Mouse (Mus musculus) E14TG2a.4 (cell line): ENCODE data around the gene Prdm12.

ENCODE experiments used
- H3K27me3 ChIP-seq: 2 replicates; pipeline ENCODE4 v1.6.1; 2014; ENCODE audit warnings: low read length, control low read depth; ENCODE audit not compliant: insufficient read depth
- H3K36me3 ChIP-seq: 2 replicates; pipeline ENCODE4 v1.6.1; 2014; ENCODE audit warnings: low read length, control low read depth; ENCODE audit not compliant: insufficient read depth
- H3K4me1 ChIP-seq: replicated peaks from 2 replicates; pipeline ENCODE4 v1.6.1; 2014; ENCODE audit warnings: low read depth, low read length, control low read depth
- H3K4me3 ChIP-seq: replicated peaks from 2 replicates; pipeline ENCODE4 v1.5.1; 2014; ENCODE audit warnings: mild to moderate bottlenecking, low read length
- H3K9me3 ChIP-seq: 2 replicates; pipeline ENCODE4 v1.6.1; 2014; ENCODE audit warnings: low read length, control low read depth
- CTCF ChIP-seq: conservative IDR thresholded peaks from 2 replicates; pipeline ENCODE4 v1.5.1; 2014; ENCODE audit warnings: low read length
- NANOG ChIP-seq: IDR thresholded peaks from 2 replicates; pipeline ENCODE4 v1.6.1; 2014; ENCODE audit warnings: borderline replicate concordance, low read length, mixed read lengths
- POU5F1 ChIP-seq: IDR thresholded peaks from 2 replicates; pipeline ENCODE4 v1.6.1; 2014; ENCODE audit warnings: low read length, borderline replicate concordance

Gene Prdm12

DNA sequence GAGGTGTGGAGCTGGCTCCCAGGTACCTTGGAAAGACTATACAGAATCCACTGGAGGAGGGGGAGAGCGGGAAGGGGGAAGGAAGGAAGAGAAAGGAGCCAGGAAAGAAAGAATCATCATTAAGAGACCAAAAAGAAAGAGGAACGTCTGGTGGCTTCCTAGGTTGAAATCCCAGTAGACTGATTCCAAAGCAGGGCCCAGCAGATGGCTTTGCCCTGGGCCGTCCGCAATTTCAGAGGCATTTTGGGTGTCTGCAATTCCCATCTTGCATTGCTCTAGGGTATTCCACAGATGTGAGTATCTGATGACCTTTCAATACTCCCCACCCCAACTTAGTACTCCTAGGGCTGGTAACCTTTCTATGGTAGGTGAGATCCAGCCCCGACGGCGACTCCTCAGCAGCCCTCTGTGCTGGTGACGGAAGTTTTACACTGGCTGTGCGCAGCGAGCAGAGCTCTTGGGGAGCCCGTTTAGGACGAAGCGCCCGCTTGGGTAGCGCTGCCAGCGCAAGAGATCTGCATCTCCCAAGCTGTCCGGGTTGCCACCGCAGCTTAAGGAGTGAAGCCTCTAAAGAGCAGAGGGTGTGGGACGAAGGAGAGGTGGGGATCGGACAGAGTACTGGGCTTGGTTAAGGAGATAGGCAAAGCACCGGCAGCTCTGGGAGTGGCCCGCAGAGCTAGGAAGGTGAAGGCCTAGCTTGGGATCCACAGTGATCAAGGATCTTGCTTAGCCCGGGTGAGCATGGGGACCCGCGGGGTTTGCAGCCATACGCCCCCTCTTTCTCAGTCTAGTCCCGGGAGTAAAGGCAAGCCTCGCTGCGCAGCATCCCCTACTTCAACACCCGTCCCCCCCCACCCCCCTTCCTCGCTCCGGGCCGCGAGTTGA, 1.0 kb upstream of the Prdm12 start:
- Histone ChIP-seq H3K4me3 (peak overlapping the region; percentile 39), H3K4me1 (peaks cover 85% of the 10 kb centered on the region), H3K9me3 (no peaks in the 10 kb centered on the region), H3K36me3 (no peaks in the 10 kb centered on the region), H3K27me3 (peaks cover 100% of the 10 kb centered on the region)
- no peak for TF ChIP-seq CTCF
- no peak for TF ChIP-seq NANOG
- TF ChIP-seq POU5F1 = no peak

- H3K9me3 ChIP-seq = no peaks in the 10 kb centered on the region
- H3K4me3 ChIP-seq = peak overlapping the region; percentile 39
- TF ChIP-seq CTCF (no peak), NANOG (no peak), POU5F1 (no peak)
- no peaks in the 10 kb centered on the region for H3K36me3 ChIP-seq
- peaks cover 79% of the 10 kb centered on the region for H3K4me1 ChIP-seq
- H3K27me3 ChIP-seq = peaks cover 100% of the 10 kb centered on the region
Observed at GRCm38 (mm10) chr2:31639466-31639760, 424 bp upstream of the Prdm12 start.

- H3K4me1 ChIP-seq = peaks cover 66% of the 10 kb centered on the region
- no peaks in the 10 kb centered on the region for H3K9me3 ChIP-seq
- H3K27me3 ChIP-seq = peaks cover 94% of the 10 kb centered on the region
- no peaks in the 10 kb centered on the region for H3K36me3 ChIP-seq
- TF ChIP-seq POU5F1 = no peak
- no peak for TF ChIP-seq CTCF
- no peak for TF ChIP-seq NANOG
- H3K4me3 ChIP-seq = peak overlapping the region; percentile 39
Observed at GRCm38 (mm10) chr2:31640609-31641507, 1.0 kb downstream of the Prdm12 start.

DNA sequence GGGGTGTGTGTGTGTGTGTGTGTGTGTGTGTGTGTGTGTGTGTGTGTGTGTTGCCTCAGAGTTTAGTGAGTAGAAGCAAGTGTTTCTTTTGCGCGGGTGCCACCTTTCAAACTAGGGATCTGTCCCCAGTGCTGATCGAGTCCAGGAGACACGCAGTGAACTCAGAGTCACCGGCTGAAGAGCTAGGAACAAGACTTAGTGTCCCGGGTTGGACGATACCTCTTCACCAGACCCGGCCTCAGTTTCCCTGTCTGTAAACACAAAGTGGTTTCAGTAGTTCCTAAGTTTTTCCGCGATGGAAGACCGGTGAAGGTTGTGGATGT, 1.6 kb downstream of the Prdm12 start:
- Histone ChIP-seq H3K9me3 (no peaks in the 10 kb centered on the region), H3K4me1 (peaks cover 60% of the 10 kb centered on the region), H3K4me3 (peak overlapping the region; percentile 54; the same call in 1 of the 2 replicates), H3K36me3 (no peaks in the 10 kb centered on the region), H3K27me3 (peaks cover 94% of the 10 kb centered on the region)
- TF ChIP-seq POU5F1 = no peak
- no peak for TF ChIP-seq CTCF
- TF ChIP-seq NANOG = no peak

- H3K27me3 ChIP-seq = peaks cover 94% of the 10 kb centered on the region
- H3K4me1 ChIP-seq = peaks cover 55% of the 10 kb centered on the region
Observed at GRCm38 (mm10) chr2:31641929-31642328, 2.1 kb downstream of the Prdm12 start.

GRCm38 (mm10) chr2:31653971-31654853, 14.4 kb downstream of the Prdm12 start:
- H3K4me3 ChIP-seq = peak overlapping the region; percentile 80
- peaks cover 7% of the 10 kb centered on the region; the same call in 1 of the 2 replicates for H3K9me3 ChIP-seq
- TF ChIP-seq NANOG (no peak), POU5F1 (no peak)
- peaks cover 92% of the 10 kb centered on the region for H3K27me3 ChIP-seq
- no peaks in the 10 kb centered on the region for H3K36me3 ChIP-seq
- H3K4me1 ChIP-seq = peaks cover 11% of the 10 kb centered on the region

More at GRCm38 (mm10) chr2:31641929-31642328, 2.1 kb downstream of the Prdm12 start:
- TF ChIP-seq CTCF (no peak), POU5F1 (no peak), NANOG (no peak)
- Histone ChIP-seq H3K36me3 (no peaks in the 10 kb centered on the region), H3K9me3 (no peaks in the 10 kb centered on the region), H3K4me3 (peak overlapping the region; percentile 54)

- H3K27me3 ChIP-seq = peaks cover 92% of the 10 kb centered on the region
- no peak; the same call in 1 of the 2 replicates for TF ChIP-seq CTCF
- TF ChIP-seq POU5F1 = no peak
- TF ChIP-seq NANOG = no peak
- no peaks in the 10 kb centered on the region for H3K36me3 ChIP-seq
- H3K4me3 ChIP-seq = peak overlapping the region; percentile 80
- H3K4me1 ChIP-seq = peaks cover 11% of the 10 kb centered on the region
- H3K9me3 ChIP-seq = peaks cover 10% of the 10 kb centered on the region; the same call in 1 of the 2 replicates
Observed at GRCm38 (mm10) chr2:31654854-31655559, 15.2 kb downstream of the Prdm12 start.
